Mouse (Mus musculus) T-helper 1 cell (primary cell): ENCODE data around the gene Phf2.

ENCODE experiments used
- in situ Hi-C: fragments of 300-600 bp; cut with MboI, MseI; formaldehyde crosslinking; loops from one replicate; pipeline ENCODE4 v1.15.1; 2025; ENCODE audit warnings: high pct_unique_total_duplicates

Phf2 gene

DNA sequence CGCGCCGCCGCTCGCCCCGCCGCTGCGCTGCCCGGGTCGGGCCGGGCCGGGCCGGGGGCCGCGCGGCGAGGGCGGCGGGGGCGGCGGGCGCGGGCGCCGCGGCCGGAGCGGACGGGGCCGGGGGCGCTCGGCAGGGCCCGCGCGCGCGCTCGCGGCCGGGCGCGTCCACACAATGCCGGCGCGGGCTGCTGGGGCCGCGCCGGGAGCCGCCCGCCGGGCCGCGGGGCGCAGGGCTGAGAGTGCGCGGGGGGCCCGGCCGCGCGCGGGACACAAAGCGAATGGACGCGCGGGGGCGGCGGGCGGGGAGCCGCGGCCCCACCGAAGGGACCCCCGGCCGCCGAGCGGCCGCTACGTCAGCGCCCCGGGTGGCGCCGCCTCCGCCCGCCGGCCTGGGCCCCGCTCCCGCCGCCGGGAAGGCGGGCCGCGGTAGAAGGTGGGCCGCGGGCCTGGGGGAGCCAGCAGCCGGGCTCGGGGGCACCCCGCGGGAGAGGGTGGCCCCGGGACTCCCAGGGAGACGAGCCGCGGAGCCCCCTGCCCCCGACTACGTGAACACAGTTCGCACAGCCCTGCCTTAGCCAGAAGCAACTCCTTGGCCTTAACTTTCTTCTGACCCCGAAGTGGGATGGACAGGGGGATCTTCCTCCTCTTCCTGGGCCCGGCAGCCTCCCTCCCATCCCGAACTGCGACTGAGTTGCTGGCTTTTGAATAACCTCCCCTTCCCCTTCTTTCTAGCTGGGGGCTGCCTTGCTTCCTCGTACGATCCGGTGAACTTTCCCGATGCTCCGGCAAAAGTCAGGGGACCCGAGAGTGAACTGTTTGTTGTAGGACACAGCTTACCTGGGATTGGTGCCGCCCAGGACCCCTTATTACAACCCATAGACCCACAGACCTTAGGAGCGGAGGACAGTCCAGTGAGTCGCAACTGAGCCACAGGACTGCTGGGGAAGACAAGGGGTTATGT lies at the start of gene Phf2:
Gene Phf2, minus strand, starts transcription at position 349 of the 961 bp plus-strand sequence.
- in situ Hi-C loops, result no loop called here

DNA sequence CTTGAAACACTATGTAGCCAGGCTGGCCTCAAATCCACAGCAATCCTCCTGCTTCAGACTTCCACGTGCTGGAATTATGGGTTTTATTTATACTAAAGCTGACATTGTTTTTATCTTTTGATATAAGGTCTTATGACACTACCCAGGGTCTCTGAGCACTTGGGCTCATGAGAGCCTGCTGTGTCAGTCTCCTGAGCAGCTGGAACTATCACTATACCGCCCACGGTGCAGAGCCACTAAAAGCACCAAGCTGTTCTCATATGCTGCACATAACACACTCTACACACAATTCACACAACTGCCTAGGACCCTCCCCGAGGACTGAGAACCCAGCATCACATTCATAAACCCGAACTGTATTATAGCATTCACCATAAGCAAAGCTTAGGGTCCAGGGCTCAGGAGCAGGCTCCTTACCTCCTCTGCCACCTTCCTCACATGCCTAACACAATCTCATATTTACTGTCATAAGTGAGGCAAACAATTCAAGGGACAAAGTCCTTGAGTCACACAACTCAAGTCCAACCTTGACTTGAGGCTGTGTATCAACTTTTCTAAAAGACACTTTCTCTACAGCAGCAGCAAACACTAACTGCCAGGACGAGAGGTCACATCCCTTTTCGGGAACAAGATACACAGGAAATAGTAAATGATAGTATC lies 49.0 kb upstream of the Phf2 start:
- in situ Hi-C loops, result loop anchor here (25.0 kb wide), 1 partner anchor 792 kb away; no protein-coding TSS in a partner anchor

DNA sequence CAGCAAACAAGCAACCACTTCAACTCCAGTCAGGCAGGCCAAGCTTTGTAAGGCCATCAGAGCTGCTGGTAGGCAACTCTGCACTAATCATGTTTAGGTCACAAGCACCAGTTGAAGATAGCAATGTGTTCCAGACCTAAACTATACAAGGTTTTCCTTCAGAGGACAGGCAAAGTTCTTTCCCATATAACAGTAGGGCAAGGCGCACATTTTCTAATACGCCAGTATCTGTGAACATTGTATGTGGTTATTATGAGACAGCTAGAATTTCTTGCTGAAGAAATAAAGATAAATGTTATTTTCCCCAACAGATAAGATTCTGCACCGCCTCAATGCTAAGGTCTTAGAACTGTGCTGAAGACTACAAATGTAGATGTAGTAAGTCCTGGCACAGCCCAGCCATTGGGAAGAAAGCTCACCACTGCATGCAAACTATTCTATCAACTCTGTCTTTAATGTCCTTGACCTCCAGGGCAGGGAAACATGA lies 46.2 kb upstream of the Phf2 start:
- in situ Hi-C loops, result loop anchor here (25.0 kb wide), 1 partner anchor 795 kb away; no protein-coding TSS in a partner anchor

DNA sequence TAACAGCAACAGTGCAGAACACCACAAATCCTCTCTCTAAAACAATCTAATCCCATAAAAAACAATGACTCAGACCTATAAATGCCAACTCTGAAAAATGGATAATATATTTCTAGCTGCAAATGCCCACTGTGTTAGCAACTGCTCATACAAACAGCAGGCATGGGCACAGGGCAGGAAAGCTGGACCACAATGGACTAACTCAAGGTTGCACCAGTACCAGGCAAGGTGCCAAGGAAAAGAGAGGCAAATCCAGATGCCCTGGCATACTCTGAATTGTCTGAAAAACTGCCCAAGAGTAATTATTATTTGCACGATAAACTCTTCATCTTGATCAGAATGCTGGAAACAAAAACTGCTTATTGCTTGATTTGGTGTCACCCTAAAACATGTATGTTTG lies 42.8 kb upstream of the Phf2 start:
- in situ Hi-C loops, result loop anchor here (25.0 kb wide), 1 partner anchor 799 kb away; no protein-coding TSS in a partner anchor

DNA sequence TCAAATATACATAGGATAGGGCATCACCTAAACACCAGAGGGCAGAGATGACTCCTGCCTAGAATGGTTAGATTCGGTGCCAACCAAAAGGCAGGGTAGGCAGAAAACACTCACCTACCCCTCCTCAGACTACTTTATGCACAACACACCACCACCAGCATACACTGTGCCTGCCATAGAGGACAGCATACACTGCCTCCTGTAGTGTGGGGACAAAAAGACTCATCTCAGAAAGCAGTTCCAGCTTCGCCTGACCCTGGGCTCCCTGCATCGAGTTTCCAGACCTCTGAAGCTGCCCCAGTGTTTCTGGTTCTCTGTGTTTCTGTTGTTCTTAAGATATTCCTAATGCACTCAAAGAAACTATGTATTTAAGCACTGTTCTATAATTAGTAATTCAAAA lies 42.2 kb upstream of the Phf2 start:
- in situ Hi-C loops, result loop anchor here (25.0 kb wide), 1 partner anchor 799 kb away; no protein-coding TSS in a partner anchor

DNA sequence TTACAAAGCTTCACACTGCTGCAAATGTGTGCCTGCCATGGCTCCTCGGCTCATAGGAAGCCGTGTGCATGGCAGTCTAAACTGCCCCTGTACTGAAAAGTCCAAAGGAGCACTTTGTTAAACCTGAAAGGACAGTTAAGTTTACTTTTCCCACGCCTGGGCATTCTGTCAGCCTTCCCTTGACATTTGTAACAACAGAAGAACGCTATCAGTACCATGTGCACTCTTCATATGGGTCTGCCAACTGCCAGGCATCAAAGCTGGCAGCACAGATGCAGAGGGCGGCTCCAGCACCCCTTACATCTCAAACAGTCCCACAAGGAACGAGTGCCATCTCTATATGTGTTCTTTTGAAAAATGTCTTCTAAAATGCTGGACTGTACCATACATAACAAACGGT lies 40.5 kb upstream of the Phf2 start:
- in situ Hi-C loops, result loop anchor here (25.0 kb wide), 1 partner anchor 801 kb away; no protein-coding TSS in a partner anchor

DNA sequence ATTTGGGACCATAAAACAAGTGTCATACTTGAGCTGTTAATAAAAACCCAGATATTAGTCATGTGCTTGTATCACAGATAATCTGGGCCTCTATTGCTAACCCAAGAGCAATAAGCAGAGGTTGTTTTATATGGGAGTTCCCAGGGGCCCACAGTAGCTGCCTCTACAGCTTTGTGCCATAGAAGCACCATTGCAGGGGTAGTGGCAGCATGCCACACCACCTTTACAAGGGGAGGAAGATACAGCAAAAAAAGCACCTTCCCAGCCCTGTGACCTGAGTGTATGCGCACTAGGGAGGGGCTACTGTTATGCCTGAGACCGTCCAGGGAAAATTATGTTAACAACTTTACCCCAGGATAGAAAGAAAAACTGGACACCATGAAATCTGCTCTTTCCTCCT lies 34.5 kb upstream of the Phf2 start:
- in situ Hi-C loops, result loop anchor here (25.0 kb wide), 1 partner anchor 807 kb away; no protein-coding TSS in a partner anchor

DNA sequence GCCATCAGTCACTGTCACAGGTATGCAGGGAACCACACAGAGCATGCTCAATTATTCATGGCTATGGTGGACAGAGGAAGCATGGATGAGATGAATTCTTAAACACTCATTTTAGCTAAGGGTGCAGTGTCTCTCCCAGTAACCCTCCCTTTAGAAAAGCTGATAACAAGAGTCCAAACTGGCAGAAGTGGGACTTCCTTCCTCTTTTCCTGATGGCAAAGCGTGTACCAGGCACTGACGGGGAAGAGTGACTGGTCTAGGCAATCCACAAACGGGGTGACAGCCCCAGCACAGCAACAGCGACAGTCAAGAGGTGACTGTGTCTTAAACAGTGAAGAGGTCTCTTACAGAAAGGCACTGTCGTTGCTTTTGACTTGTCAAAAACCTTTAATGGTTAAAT lies 24.5 kb upstream of the Phf2 start:
- in situ Hi-C loops, result no loop called here

DNA sequence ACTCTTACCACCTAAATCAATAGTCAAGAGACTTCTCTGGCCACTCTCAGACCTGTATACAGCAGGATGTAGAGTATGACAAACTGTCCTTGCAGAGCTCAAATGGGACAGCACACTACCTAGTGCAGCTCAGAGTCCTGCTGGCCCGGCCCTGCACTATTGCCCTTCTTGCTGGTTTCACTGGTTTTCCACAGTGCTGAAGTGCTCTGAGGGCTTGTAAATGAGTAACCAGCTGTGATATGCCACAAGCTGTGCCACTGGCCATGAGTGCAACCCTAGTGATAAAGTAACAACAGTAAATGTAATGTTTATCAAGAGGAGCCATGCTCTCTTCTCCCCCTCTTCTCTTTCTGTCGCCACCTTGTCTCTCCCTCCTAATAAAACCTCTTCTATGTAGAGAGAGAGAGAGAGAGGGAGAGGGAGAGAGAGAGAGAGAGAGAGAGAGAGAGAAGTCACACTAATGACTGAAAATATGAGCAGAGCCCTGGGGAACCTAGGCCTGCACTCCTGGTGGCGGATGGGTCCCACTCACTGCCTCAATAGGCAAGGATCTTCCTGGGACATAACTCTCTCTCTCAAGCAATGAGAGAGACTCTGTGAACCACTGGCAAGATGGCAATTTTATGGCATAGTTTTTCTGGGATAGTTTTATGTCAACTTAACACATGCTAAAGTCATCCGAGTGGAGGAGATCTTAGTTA lies 19.5 kb upstream of the Phf2 start:
- in situ Hi-C loops, result no loop called here

DNA sequence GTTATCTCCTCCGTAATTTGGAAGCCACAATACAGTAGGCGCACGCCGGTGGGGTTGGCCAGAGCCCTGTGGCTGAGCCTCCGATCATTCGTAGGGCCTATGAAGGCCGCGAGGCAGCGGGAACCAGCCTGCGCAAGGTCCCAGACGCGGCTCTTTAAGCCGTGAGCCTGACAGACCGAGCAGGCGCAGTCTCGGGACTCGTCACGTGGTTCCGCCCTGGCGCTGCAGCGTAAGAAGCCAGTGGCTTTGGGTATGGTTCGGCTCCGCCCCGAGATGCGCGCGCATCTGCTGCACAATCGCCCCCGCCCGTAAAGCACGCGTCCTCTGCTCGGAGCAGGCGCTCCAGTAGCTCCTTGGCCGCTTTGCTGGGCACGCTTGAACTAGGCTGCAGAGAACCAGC lies 7.6 kb upstream of the Phf2 start:
- in situ Hi-C loops, result no loop called here

DNA sequence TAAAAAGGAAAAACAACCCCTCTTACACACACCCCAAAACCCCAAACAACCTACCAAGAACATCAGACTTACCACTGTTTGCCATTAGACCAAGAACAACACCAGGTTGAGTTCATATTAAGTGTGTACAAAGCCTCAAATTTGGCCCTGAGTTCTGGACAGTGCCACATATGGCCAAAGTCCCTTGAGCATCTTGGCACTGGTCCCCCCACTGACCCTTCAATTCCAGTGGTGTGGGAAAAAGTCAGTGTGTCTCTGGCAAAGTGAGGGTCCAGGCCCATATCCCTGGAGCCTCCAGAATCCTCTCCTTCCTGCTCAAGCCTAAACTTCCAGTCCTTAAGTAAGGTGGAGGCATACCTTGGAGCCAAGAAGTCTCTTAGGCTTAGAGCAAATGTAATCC lies 6.9 kb upstream of the Phf2 start:
- in situ Hi-C loops, result no loop called here

DNA sequence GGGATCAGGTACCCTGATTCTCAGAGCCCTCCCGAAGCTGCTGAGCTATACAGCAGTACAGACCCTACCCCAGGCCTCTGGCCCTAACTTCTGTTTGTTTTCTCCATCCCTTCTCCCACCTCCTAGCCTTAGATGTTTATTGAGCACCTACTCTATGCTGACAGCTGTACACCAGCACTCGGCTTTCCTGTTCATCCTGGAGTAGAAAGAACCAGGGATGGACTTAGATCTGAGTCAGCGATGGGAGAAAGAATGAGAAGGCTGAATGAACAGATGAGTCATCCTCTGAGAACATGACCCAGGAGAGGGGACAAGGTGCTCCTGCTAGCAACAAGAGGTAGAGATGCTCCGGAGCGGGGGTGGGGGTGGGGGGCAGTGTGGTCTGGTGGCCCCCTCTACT lies 1.8 kb upstream of the Phf2 start:
- in situ Hi-C loops, result no loop called here

DNA sequence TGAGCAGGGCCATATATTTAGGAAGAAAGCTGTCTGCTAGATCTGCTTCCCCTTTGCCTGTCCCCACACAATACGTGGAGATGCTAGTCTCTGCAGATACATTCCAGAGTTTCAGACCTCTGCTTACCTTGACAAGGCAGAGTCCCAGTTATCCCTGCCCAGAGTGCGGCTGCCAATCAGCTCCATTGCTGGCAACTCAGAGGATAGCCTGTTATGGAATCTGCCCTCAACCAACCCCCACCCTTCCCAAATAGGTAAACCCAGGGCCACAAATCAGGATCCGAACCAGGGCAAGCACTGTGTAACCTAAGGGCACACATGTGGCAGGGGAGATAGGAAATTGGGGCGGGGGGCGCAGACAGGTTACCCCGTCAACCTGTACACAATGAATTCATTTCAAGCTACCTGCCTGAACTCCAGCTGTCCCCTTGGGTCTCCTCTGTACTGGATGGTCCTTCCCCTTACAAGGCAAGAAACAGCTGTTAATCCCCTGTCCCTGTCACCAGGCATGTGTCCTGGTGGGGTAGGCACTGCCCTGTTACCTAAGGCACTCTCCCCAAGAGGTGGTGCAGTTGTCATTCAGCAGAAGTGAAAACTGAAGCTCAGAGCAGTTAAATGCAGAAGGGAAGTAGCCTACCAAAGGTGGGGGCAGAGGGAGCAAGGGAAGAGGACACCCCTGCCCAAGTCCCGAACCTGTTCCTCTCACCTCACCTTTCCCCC lies 1.1 kb upstream of the Phf2 start:
- in situ Hi-C loops, result no loop called here

DNA sequence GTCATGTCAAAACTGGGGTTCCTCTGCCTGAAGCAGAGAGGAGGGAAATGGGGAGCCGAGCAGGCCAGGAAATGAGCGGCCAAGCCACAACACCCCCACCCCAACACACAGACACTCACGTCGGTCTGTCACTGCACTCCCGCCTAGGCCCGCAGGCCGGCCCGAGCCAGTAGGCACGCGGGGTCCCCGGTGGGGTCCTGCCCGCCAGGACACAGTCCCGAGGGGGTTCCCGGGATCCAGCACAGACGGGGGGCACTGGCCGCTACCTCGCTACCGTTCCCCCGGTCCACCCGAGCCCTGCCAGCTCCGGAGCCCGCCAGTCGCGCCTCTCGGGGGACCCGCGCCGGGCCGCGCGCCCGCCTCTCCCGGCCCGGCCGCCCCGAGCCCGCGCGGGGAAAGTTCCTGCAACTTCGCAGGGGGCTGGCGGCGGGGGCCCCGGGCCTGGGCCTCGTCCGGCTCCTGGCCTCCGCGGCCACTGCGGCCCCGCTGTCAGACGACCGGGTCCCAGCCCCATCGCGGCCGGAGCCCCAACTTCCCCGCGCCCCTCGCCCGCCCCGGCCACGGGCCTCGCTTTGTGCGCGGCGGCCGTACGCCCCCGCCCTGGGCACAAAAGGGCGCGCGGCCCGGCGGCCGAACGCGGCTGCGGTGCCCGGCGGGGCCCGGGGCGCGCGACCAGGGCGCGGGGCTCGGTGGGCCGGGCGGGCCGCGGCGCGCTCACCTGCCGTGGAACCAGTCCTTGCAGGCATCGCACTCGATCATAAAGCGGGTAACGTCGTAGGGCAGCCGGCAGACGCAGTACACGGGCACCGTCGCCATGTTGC lies 759 bp downstream of the Phf2 start:
- in situ Hi-C loops, result no loop called here

DNA sequence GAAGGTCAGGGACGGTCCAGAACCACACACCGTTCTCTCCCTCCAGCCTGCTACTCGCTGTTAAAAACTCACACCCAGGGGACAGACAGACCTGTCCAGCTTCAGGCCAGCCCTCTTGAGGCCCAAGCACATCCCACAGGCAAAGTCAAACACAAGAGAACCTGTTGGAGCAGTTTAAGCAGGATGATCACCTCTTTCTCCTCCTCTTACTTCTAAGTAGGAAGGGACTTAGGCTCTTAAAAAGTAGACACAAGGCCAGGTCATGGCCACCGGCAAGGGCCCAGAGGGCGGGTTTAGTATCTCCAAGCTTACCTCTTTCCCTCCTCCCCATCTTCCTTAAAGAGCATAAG lies 1.3 kb downstream of the Phf2 start:
- in situ Hi-C loops, result no loop called here

DNA sequence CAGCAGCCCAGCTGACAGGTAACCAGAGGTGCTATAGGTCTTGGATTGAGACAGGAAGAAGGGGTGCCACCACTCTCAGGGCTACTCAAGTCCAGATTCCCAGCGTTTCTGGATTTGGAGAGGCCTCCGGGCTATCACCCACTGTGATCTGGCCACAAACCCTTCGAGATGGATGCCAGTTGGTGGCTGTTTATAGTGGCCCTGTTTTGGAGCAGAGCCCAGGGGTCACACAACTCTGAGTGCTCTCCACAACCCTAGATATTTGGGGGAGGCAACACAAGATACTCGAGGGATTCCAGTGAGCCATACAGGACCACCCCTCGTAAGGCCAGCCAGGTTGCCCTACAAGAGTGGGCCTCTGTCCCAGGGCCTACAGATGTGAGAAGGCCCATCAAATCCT lies 1.8 kb downstream of the Phf2 start:
- in situ Hi-C loops, result no loop called here

DNA sequence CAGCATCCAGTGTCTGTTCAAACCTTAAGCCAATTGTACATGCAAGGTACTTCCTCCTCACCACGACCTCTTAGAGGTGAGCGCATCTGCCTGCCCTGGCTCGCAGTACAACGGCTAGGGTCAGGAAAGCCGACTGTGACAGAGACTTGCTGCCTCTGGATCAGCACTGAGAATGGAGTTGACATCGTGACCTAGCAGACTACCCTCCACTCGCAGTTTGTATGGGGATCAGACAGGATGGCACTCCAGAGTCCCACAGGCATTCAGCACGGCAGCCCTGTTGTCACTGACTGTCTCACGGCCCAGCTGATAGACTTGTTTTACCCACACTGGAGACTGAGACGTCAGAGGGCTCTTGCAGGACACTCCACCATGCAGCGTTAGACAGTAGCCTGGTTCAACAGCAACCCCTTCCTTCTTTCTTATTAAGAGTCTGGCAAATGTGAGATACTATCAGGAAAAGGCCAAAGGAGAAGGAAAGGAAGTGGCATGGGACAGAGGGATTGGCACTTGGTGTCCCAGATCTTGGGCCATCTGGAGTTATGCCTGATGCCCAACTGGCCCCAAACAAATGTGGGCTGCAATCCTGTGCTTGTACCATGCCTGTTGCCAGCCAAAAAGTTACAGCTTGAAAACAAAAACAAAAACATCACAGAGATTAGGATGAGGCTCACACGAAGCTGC lies 6.1 kb downstream of the Phf2 start:
- in situ Hi-C loops, result no loop called here

DNA sequence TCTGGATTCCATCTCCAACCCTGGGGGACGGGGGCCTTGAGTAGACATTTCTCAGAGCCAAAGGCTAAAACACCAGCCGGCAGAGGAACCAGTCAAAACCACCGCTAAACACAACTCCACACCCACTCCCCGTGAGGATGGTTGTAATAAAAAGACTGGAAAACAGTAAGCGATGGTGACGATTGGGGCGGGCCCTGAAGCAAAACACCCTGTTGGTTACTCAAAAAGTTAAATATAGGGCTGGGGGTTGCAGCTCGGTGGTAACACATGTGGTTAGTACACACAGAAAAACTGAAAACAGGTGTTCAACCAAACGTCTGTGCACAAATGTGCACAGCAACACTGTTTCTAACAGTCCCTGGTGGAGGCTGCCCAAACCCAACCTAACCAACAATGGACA lies 7.4 kb downstream of the Phf2 start:
- in situ Hi-C loops, result no loop called here

DNA sequence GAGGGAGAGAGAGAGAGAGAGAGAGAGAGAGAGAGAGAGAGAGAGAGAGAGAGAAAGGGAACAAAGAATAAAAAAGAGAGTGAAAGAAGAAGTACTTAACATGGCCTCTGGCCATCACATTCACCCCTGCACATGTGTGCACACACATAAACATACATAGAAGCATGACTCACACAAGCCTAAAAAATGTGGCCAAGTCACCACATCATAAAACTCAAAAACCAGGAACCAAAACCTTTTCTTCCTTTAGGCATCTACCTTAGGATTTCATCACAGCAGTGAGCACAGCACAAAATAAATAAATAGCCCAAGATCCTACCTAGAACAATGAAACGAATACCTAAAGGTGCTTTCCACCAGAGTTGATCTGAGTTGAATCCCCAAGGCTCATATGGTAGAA lies 9.0 kb downstream of the Phf2 start:
- in situ Hi-C loops, result no loop called here

DNA sequence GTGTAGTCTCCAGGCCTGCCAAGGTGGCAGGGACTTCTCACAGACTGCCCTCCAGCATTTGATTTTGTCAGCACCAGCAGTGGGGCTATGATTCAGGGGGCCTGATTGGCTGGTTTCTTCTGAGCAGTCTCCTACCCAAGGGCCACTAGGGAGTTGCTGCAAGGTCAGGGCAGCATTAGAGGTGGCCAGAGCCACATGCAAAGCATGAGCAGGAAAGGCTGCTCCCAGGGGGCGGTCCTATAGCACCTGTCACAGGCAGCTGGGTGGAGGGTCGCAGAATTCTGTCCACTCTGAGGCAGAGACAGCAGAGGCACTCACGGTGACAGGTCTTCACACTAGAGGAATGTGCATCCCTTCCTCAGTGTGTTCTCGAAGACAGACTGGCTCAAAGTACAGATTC lies 12.1 kb downstream of the Phf2 start:
- in situ Hi-C loops, result no loop called here
